Mouse (Mus musculus): Measurements from ENCODE around the gene Fzd2.

DNA sequence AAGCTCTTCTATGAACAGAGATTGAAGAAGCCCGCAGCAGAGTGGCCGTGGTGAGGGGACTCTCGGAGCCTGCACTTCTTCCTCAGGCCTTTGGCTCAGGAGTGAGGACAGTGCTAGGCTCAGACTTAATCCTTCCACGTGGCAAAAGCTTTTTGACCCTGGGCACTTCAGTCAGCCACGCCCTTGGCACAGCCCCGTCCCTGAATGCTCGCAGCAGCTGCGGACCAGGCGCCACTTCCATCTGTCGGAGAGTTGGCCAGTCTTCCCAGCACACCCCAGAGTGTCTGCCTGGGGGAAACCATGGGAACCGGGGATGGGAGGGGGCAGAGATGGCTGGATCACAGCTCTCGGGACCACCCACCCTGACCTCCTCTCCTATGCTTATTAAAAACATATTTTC, 32.7 kb downstream of the Fzd2 start:
- TF ChIP-seq CTCF (IDR thresholded peaks at IDR 0.05; ENCODE audit: borderline replicate concordance, insufficient read depth, low read length) (no peak), POLR2A (IDR thresholded peaks at IDR 0.05; ENCODE audit: low read depth, low read length) (no peak)
